Mouse (Mus musculus) brain, adult 10 weeks (tissue): Measurements from ENCODE around the gene Scai. TPM values are rescaled to one million over a fixed set of nuclear protein-coding genes. Genes with fewer than 3 reads are reported as not detected.

Source experiments
- polyA plus RNA-seq: library from polyadenylated mRNA; stranded (reverse); fragments of 350-450 nt; fragmentation: Illumina TruSeq; extraction: RNeasy Lipid Tissue Mini Kit (QIAGEN cat#74804); gene quantifications from one replicate; pipeline ENCODE4 v1.2.3, GENCODE M21; 2015; ENCODE audit warnings: low read depth, low replicate concordance

Scai gene
- polyA plus RNA-seq = 25.9 TPM

DNA sequence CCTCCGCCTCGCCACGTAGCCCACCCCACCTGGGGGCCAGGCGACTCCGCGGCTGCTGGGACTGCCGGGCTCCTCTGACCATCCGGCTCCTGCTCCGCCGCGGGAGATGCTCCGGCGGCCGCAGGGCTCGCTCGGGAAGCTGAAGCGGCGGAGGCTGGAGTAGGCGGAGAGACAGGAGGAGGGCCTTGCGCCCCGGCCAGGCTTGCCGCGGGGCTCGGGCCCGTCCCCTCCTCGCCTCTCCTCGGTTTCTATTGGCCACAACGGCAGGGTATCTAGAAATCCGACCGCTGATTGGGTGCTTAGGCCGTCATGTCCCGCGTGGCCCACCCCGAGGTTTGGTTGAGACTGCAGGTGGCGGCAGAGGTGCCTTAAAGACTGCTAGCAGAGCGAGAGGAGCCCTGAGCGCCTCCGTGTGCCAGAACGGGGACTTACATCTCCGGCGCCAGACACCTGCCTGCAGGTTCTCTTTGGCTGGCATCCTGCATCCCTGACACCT lies at the start of gene Scai:
Scai (minus strand) TSS at position 174 of the 496 bp plus-strand sequence.

DNA sequence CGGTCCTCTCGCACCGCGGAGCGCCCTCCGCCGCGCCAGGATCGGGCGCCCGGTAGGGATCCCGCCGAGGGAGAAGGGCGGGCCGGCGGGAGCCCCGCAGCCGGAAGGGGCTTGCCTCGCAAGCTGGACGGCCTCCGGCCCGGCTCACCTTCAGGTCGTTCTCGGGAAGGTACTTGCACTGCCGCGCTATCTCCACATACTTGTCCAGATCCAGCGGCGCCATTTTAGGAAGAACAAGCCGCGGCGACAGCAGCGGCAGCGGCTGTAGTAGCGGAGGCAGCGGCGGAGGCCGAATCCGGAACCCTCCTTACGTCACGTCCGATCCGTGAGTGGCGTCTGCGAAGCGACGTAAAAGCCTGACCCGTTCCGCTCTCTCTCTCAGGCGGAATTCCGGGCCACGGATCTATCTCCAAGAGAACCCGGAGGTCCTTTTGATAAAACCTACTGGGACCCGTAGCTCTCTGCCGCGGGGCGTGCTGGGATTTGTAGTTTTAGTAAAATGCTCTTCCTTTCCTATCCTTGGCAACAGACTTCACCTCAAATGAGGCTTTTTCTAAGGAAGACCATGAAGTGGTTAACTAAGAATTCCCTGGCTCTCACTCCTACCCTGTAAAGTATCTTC lies 35.6 kb upstream of the Scai start, which contains the start of gene Ppp6c:
Ppp6c (minus strand) TSS at position 433 of the 622 bp plus-strand sequence.

DNA sequence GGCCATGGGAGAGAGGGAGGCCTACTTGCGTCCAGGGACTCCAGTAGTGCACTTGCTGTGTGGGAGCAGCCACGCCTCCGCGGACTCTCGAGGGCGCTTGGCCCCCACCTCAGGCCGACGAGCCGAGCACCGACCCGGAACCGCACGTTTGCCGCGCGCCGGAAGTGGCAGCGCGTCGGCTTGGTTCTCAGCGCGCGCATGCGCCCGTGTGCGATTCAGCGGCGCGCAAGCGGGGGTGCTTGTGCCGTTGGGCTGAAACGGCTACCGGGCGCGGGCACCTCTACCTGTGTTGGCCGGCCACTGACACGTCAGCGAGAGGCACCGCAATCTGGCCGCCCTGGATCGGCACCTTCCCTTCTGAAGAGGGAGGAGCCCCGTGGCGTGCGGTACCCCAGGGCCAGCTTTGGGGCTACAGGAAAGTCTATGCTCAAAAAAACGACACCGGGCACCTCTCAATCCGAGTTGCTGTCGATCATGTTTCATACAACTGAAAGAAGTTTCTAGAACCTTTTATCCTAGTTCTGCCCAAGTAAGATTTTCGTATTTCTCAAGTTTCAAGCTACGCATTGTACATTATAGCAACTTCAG lies 125.0 kb downstream of the Scai start, which contains the start of gene Golga1:
Golga1 (minus strand) TSS at position 142 of the 588 bp plus-strand sequence.

Other genes with a start within 250 kb of the Scai start
- gene Wdr38, start 193.3 kb downstream of the Scai start, polyA plus RNA-seq = 0.74 TPM
- 168 TPM for gene Arpc5l, start 185.4 kb downstream of the Scai start, polyA plus RNA-seq
- gene Rpl35, start 185.1 kb downstream of the Scai start, polyA plus RNA-seq = 412 TPM
- 30.6 TPM for gene Golga1, start 125.2 kb downstream of the Scai start, polyA plus RNA-seq
- gene Ppp6c, start 35.7 kb upstream of the Scai start, polyA plus RNA-seq = 55.8 TPM